Mouse (Mus musculus) cerebellum, adult 9-11 months (tissue): ENCODE results near the gene Dnah12.

Experiments
- DNase-seq: peaks from one replicate; pipeline ENCODE4 v3.0.0; 2022

The Dnah12 gene

GRCm38 (mm10) chr14:26724898-26725297, 31.8 kb downstream of the Dnah12 start:
- no peak for DNase-seq

GRCm38 (mm10) chr14:26758566-26758965, 65.5 kb downstream of the Dnah12 start:
- no peak for DNase-seq

GRCm38 (mm10) chr14:26764827-26765226, 71.8 kb downstream of the Dnah12 start:
- DNase-seq = no peak

GRCm38 (mm10) chr14:26768195-26768594, 75.1 kb downstream of the Dnah12 start:
- DNase-seq = no peak

GRCm38 (mm10) chr14:26773536-26773935, 80.5 kb downstream of the Dnah12 start:
- DNase-seq = no peak

GRCm38 (mm10) chr14:26783731-26784130, 90.7 kb downstream of the Dnah12 start:
- no peak for DNase-seq

GRCm38 (mm10) chr14:26785695-26786094, 92.6 kb downstream of the Dnah12 start:
- DNase-seq = no peak

GRCm38 (mm10) chr14:26794431-26794830, 101.4 kb downstream of the Dnah12 start:
- no peak for DNase-seq

GRCm38 (mm10) chr14:26798330-26798729, 105.3 kb downstream of the Dnah12 start:
- no peak for DNase-seq

GRCm38 (mm10) chr14:26799286-26799685, 106.2 kb downstream of the Dnah12 start:
- DNase-seq = no peak

GRCm38 (mm10) chr14:26805500-26805899, 112.4 kb downstream of the Dnah12 start:
- DNase-seq = no peak

- DNase-seq = no peak
These were observed 119.7 kb downstream of the Dnah12 start for GRCm38 (mm10) chr14:26812734-26813133.

GRCm38 (mm10) chr14:26813871-26814270, 120.8 kb downstream of the Dnah12 start:
- no peak for DNase-seq

- DNase-seq = no peak
These were observed 121.8 kb downstream of the Dnah12 start for GRCm38 (mm10) chr14:26814908-26815307.

GRCm38 (mm10) chr14:26816785-26817184, 123.7 kb downstream of the Dnah12 start:
- no peak for DNase-seq

- no peak for DNase-seq
These were observed 132.9 kb downstream of the Dnah12 start for GRCm38 (mm10) chr14:26826020-26826419.

GRCm38 (mm10) chr14:26853053-26853452, 160.0 kb downstream of the Dnah12 start:
- DNase-seq = no peak

- DNase-seq = no peak
These were observed 161.0 kb downstream of the Dnah12 start for GRCm38 (mm10) chr14:26854066-26854465.

- no peak for DNase-seq
These were observed 165.3 kb downstream of the Dnah12 start for GRCm38 (mm10) chr14:26858364-26858763.

- no peak for DNase-seq
These were observed 165.9 kb downstream of the Dnah12 start for GRCm38 (mm10) chr14:26859024-26859423.

- no peak for DNase-seq
These were observed 174.3 kb downstream of the Dnah12 start for GRCm38 (mm10) chr14:26867356-26867755.

- no peak for DNase-seq
These were observed 175.2 kb downstream of the Dnah12 start for GRCm38 (mm10) chr14:26868299-26868698.

GRCm38 (mm10) chr14:26878756-26879155, 185.7 kb downstream of the Dnah12 start:
- no peak for DNase-seq

GRCm38 (mm10) chr14:26879976-26880375, 186.9 kb downstream of the Dnah12 start:
- no peak for DNase-seq

GRCm38 (mm10) chr14:26881700-26882099, 188.6 kb downstream of the Dnah12 start:
- DNase-seq = no peak

- no peak for DNase-seq
These were observed 194.2 kb downstream of the Dnah12 start for GRCm38 (mm10) chr14:26887244-26887643.
